Mouse (Mus musculus): Measurements from ENCODE around the gene Nt5dc3.

Nt5dc3 gene

DNA sequence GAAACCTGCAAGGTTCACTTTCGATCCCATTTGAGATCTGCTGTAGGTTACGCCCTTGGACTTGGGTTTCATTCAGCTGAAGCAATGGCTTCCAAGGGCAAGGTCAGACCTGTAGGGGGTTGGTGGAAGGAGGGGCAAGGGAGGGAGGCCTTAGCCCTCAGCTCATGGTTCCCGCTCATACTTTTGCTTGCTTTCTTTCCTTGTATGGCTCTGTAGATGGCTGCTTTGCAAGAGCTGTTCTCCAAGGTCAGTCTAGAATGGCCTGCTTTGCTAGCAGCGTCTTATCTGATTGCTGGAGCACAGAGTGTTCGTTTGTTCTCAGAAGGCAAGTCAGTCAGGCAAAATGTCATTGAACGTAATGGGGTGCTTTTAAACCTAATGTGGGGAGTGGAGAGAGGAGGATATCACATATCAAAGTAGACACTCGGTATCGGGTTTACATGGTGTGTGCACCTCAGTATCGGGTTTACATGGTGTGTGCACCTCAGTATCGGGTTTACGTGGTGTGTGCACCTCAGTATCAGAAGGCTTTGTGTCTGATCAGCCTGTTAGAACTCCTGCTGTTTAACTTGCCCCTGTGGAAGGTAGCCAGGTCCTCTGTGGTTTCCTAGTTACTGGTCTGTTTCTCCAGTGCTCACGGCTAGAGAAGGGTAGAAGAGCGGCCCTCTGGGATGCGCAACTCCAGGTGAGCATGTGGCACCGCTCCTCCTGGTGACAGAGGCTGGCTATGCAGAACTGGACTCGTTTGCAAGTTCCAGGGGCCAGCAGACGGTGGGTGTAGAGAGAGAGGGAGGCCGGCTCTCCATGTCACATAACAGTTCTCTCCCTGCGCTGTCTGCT, 35.7 kb downstream of the Nt5dc3 start:
- no peak for DNase-seq (ENCODE audit: low spot score)

DNA sequence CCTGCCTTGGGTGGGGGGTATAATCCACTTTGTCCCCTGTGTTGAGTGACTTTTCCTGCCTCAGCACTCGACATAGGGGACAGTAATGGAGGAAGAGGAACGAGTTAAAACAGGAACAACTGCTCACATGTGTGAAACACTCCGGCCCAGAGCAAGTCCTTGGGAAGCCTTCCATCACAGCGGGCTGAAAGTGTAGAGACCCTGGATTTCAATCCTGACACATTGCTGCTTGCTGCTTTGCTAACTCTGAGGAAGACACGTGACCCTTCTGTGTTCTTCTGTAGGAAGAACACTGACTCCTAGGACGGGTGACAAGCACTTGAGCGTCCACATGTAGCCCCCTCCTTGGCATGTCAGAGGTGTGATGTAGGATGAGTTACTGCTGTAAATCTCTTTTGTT, 36.3 kb downstream of the Nt5dc3 start:
- no peak for DNase-seq (ENCODE audit: low spot score)

DNA sequence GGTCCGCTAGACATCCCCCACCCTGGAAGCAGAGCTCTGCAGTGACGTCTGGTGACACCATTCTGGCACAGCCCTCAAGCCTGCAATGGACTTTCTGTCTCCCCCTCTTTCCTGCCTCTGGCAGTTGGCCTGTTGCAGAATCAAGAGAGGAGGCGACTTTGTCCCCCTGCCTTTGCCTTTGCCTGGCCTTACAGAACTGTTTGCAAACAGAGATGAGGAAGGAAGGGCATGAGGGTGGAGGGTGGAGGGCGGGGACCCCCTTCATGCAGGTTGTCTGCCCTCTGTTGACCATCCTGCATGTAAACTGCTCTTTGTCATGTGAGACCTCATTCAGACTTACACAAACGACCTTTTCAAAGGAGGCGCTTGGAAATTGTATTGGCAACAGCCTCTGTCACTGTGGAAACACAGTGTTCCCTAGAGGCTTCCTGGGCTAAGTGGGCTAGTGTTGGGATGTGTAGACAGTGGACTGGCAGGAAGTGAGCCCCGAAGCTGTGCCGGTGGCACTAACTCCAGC, 40.9 kb downstream of the Nt5dc3 start:
- no peak for DNase-seq (ENCODE audit: low spot score)

DNA sequence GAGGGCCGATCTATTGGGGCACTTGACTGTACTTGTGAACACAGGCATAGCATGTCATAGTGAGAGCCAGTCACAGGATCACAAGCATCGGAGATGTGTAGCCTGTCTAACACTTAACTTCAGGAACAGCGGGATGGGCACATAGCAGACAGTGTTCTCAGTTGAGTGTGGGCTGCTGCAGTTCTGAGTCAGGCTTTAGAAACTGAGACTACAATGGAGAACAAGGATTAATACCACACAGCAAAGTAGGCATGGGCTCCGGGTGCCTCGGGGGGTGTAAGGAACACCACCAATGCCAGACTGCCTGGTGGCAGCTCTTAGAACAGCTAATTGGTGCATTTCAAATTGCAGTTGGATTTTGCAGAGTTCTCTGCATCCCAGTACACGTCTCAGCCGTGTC, 42.2 kb downstream of the Nt5dc3 start:
- DNase-seq (ENCODE audit: low spot score), result no peak

DNA sequence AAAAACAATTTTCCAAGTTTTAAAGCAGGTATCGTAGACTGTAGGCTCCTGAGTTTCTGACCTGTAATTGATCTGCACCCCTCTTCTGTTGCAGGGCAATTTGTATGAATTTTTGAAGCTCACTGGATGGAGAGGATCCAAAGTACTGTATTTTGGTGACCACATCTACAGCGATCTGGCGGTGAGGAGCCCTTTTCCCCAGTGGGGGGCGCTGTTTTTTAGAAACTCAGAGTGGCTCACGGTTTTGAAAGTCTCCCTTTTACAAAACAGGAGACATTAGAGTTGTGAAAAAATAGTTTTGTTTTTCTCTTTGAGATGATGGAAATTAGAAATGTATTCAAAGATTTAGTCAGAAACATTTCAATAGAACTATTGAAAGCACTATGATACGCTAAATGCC, 45.3 kb downstream of the Nt5dc3 start:
- DNase-seq (ENCODE audit: low spot score), result no peak

DNA sequence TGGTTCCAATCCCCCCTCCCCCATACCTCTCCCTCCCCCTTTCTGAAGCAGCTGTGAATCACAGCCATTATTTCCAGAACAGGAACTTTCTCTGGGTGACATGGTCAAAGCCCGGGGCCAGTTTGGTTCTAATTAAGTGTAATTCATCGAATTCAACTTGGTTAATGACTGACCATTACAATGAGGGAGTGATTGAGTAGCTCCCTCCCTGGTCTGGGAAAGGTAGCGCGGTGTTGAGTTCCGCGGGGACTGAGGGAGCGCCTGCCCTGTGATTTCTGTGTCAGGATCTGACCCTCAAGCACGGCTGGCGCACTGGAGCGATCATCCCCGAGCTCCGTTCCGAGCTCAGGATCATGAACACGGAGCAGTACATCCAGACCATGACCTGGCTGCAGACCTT, 46.1 kb downstream of the Nt5dc3 start:
- no peak for DNase-seq (ENCODE audit: low spot score)

DNA sequence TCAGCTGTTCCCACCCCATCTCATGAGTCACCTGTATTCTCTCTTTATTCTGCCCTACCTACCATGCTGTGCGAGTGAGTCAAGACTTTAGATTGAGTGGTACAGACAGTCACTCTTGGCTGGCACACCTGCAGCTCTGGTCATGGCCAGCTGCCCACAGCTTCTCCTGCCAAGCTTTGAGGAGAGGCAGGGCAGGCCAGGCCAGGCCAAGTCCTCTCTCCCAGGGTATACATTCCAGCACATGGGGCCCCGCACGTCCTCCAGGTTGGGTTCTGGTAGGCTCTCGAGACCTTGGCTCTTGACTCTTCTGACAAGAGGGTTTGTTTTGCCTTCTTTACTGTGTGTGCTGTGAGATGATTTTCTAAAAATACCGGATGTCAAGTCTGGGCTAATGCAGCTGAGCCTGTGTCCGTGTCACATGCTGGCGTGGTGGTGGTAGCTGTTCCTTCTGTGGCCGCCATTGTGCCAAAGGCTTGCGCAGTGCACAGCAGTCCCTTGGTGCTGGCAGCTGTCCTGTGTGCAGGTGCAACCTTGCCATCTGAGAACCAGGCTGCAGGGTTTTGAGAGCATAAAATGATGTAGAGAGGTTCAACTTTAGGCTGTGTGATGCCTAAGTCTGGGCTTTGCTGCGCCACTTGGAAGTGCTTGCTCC, 47.2 kb downstream of the Nt5dc3 start:
- DNase-seq (ENCODE audit: low spot score), result no peak

DNA sequence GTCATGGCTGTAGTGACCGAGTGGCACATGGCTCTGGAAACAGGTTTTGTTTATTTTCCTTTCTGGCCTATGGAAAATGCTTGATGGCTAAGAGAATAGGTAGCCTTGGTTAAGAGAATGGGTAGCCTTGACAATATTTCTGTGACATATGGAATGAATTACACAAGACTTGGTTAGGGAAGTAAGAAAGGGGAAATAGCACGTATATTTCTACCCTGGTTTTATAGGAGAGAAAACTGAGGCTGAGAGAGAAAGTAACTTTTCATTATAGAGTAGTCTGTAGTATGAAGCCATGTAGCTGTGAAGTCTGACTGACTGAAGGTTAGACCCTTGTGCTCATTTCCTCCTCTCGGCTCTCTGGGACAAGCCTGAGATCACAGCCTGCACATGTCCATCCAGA, 48.1 kb downstream of the Nt5dc3 start:
- no peak for DNase-seq (ENCODE audit: low spot score)

DNA sequence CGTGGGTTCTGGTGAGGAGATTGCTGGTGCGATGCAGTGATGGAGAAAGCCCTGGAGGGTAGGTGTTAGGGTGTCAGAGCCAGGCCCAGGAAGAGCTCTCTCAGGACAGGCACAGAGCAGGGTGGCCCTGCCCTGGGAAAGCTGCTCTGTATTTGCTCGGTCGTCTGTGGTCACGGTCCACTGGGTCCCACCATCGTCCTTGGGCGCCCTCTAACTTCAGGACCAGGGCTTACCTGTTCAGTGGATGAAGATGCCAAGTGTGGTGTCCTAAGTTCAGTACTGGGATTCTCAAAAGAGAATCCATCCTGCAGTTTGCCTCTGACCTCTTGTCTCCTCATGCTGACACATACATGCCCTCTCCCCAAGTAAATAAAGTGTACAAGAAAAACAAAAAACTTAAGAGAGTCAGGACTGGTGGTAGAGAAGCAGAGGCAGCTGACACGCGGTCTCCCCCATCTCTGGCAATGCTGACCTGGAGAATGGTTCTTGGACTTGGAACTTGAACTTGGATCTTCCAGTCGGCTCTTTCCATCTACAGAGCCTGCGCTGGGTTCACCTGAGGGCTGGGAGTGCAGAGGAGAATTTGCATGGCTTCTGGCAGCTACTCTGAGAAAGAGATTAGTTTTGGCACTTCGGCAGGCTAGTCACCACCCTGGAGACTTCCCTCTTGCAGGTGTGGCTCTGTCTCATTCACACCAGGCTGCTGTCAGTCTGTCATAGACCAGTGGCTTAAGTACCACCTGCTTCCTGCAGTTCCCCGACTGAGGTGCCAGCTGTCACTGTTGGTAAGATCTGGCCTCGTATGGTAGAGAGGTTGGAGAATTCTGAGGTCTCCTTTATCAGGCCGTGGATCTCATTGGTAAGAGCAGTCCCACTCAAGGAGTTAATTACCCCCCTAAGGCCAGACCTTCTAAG, 49.7 kb downstream of the Nt5dc3 start:
- no peak for DNase-seq (ENCODE audit: low spot score)

DNA sequence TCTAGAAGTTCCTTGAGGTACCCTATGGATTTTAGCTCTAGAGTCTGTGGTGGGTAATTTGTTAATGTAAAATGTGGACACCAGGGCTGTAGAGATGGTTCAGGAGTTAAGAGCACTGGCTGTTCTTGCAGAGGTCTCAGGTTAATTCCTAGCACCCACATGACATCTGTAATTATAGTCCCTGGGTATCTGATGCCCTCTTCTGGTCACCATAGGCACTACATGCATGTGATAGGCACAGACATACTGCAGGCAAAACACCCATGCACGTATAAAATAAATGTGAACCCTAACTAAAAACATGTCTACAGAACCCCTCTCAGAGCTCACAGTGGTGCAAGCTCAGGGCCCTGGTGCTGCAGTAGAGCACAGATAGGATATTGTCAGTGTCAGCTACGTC, 50.7 kb downstream of the Nt5dc3 start:
- no peak for DNase-seq (ENCODE audit: low spot score)

DNA sequence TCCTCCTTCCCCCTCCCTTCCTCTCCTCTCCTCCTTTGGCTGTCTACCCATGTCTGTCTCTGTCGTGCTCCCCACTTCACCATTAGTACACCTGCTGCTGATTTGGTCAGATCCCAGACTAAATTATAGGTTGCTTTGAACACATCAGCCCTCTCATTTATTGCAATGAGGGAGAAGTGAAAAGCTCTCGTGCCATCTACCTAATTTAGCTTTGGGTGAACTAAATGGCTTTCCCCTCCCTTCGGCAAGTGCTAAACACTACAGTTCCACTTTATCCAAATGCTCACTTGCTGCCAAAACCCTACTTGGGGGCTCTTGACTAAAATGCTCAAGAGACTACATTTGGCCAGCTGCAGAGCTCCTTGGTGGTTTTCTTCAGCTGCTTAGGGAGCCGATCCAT, 58.0 kb downstream of the Nt5dc3 start:
- no peak for DNase-seq (ENCODE audit: low spot score)

DNA sequence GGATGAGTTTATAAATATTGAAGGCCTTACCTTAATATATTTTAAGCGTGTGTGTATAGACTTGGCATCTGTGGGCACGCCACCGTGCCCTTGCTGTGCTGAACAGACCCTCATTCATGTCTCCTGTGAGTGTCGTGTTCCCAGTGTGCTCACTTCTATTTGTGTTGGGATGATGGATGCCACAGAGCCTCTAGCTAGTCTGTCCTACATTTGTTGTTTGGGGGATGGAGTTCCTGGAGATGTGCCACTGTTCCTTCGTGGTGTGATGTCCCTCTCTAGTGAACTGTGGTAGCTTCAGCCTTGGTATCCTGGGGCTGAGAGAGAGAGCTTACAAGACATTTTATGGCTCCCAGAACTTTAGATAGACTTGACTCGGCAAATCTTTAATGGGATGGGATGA, 60.0 kb downstream of the Nt5dc3 start:
- no peak for DNase-seq (ENCODE audit: low spot score)

DNA sequence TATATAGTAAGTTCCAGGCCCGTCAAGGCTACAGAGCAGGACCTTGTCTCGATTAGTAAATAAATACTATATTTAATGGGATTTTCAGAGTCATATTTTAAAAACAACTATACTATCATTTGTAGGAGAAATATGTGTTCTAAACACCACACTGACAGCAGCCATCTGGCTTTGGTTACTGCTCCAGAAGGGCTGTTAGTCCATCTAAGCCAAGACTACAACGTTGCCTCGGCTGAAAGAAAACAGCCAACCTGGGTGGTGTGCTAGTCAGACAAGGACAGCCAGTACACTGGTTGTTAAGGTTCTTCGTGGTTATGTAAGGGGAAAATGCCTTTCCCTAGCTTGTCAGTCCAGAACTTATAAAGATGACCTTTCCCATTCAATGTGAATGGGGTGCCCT, 63.9 kb downstream of the Nt5dc3 start:
- DNase-seq (ENCODE audit: low spot score), result no peak

DNA sequence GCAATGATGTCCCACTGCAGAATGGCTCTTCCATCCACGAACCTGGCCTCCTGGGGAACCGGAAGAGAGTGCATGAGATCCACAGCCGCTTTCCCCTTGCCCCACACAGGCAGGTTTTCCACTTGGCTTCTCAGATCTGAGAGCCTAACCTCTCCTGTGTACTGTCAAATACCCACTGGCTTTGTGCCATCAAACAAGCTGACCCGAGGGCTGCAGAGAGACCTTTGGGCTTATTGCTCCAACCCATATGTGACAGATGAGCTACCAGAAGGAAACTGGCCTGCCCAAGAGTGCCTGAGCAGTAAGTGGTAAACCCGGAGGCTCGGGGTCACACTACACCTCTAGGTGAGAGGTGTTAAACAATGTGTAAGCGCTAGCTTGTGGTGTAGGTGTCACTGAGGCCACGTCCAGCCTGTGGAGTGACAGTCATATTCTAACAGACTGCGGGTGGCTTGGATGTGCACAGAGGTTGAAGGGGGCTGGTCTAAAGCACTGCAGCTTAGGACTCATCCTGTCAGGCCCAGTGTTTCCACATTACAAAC, 68.2 kb downstream of the Nt5dc3 start:
- no peak for DNase-seq (ENCODE audit: low spot score)

DNA sequence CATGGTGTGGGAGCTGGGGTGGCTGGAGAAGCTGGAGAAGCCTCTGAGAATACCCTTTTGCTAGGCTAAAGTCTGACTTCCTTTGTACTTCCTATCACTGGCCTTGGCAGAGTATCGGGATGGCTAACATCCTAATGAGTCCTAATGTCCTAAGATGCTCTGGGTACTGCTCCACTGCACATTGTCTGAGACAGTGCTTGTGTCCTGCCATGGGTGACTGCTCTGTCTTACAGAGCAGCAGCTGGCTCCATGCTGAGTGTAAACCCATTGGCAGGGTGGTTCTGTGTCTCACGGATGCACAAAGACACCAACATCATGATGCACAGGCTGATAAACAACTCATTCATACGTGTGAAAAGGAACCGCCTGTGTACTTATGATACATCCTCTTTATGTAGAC, 70.3 kb downstream of the Nt5dc3 start:
- no peak for DNase-seq (ENCODE audit: low spot score)

DNA sequence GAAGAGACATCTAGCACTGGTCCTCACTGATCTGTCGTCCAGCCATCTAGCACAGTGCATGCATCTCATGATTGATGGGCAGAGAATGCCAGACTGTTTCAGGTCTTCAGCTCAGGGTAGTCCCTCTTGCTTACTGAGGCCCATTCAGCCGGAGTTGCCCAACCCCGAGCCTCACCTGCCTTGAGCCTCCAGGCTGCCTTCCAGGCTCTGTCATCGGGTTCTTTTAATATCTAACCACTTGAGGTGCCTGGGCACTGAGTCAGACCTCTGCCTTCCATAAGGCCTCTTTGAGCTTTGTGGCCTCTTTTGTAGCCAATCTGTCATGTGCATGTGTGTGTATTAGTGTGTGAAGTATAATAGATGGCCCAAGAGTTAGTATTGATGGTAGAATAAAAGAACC, 70.7 kb downstream of the Nt5dc3 start:
- no peak for DNase-seq (ENCODE audit: low spot score)

DNA sequence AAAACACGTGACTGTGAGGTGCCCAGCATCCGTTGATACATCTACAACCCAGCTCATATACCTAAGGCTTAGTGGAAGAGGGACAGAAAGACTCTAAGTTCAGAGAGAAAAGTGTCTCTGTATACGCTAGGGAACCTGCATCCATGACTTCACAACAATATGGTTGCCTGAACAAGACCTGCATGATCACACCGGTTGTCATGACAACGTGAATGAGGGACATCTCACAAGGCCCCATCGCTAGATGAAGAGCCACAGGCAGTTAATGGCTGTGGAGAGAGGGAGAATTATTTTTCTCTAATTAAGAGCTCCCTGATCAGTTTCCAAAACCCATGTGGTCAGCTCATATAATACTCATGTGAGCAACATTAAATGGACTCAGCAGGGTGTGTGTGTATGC, 73.4 kb downstream of the Nt5dc3 start:
- DNase-seq (ENCODE audit: low spot score), result no peak

DNA sequence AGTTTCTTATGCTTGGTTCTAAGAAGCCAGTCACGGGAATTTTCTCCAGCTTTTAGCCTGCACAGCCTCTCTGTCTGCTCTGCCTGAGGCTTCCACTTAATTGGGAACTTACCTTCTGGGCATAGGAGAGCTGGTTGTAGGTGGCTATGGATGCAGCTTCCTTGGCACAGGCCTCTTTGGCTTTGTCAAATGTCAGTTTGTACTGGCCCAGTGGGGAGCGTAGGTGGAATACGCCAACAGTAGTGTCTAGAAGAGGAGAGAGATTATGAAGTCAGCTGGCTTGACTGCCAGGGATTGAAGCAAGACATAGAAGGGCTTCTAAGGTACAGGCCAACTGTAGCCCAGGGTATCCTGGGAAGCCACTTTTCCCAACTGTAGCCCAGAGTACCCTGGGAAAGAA, 74.6 kb downstream of the Nt5dc3 start:
- no peak for DNase-seq (ENCODE audit: low spot score)

DNA sequence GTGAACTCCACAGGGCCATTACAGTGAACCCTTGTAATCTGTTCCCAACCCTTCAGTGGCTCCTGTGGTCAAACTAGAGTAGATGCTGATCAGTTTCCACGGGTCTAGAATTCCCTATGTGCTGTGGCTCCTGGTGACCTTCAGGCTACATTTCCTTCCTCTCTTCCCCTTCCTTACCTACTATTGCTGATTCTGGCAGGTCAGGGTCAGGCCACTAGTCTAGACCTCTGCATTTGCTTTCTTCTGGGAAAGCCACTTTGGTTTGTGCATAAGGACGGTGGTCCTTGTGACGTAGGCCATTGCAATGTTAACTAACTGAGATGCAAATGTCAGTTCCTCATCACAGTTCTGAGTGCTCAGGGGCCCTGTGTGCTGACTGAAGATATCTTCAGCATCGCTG, 81.6 kb downstream of the Nt5dc3 start:
- no peak for DNase-seq (ENCODE audit: low spot score)

DNA sequence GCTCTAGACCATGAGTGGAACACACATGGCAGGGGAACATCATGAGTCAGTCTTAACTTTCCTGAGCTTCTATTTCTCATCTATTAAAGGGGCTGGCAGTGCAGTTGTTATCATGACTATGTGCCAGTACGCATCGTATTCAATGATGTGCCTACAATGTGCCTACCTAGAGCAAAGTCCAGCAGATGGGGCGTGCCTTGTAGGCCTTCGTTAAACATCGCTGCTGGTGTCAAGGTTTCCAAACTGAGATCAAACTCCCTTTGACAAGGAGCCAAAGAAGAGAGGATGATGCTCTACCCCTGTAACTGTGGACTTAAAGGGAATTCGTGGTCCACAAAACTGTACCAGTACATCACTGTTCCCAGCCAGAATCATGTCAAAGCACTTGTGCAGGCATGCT, 83.7 kb downstream of the Nt5dc3 start:
- no peak for DNase-seq (ENCODE audit: low spot score)

DNA sequence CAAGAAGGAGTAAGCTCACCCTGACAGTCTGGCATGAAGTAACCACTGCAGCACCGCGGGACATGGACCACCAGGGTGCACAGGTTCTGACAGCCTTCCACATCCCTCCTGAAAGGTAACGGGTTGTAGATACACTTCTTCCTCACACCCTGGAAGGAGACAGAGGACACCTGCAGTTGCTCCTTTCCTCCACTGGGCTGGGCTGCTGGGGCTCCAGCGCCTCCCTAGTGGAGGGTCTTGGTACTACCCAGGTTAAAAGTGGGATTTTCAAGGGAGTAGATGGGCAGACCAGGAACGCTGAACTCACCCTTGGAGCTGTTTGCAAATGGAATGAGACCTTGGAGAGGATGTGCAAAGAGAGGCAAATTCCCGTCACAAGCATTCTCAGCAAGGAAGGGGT, 84.6 kb downstream of the Nt5dc3 start:
- no peak for DNase-seq (ENCODE audit: low spot score)

DNA sequence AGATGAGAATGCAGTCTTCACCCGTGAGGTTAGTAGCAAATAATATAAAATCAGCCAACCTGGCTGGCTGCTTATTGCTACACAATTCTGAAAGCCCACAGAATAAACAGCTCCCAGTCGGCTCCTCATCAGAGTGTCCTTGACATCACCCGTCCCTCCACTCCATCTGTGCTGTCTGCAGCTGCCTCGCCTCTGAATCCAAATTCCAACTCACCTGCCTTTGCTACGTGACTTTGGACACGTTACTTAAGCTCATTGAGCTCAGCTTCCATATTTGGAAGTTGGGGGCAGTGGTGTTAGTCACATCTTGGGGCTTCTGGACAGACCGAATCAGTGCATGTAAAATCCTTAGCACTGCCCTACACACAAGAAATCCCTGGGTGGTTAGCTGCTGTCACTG, 93.3 kb downstream of the Nt5dc3 start:
- no peak for DNase-seq (ENCODE audit: low spot score)
